Mouse (Mus musculus): Measurements from ENCODE around the gene Omt2b. TPM values are rescaled to one million over a fixed set of nuclear protein-coding genes. Genes with fewer than 3 reads are reported as not detected.
"Not testable (repeated sequence)": the region's sequence is repeated elsewhere in the genome, so short reads cannot be mapped to it uniquely, and the experiment has no call there.

Gene Omt2b
- polyA plus RNA-seq (2016; fragmentation: Nextera tagmentation; extraction: Ambion mirVana) = not detected in 2 replicates

DNA sequence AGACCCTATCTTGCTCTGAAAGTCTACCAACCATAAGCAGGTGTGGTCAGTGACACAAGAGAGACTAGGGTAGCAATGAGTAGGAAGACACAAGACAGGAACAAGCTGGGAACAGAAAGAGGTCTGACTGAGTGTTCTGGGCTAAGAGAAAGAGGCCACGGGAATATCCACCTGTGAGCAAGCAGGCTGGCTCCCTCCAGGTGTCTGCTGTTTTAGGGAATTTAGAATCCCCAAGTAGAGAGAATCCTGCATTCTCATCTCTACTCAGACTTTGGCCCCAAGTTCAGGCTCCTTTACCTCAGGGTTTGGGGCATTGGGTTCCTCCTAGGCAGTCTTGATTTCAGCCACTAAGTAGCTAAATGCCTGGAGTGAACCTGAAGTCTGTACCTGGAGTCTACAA lies at the start of gene Omt2b:
Gene Omt2b, plus strand, starts transcription at position 301 of the 400 bp plus-strand sequence.
- DNase-seq (ENCODE audit: extremely low spot score, low spot score) = not testable (repeated sequence)

DNA sequence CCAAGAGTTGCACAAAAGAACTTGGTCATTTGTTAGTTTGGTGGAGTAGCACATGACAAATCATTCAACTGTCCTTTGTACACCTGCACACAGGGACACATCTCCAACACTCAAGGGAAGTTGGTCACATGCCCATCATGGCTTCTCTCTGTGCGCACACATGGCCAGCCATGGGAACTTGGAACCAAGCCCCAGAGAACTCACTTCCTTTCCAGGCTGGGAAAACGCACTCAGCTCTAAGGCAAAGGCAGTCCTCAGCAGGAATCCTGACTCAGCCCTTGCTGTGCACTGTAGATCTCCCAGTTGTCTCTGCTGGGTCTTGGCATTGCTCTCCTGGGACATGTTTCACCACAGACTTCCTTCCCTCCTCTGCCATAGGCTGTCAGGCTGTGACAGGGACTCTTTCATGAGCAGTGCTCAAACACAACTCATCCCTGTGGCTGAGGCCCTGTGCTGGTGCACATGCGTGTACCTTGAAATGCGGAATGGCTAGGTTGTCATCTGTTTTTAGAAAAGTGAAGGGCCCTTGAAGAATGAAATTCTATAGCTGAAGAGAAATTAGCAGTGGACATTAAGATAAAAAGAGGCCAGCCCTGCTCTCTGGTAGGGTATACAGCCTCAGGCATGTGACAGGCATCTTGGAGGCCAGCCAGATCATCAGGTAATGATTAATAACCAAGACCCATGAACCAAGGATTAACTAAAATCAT lies 45.2 kb upstream of the Omt2b start:
- not testable (repeated sequence) for DNase-seq (ENCODE audit: extremely low spot score, low spot score); H3K4me1 ChIP-seq; H3K36me3 ChIP-seq (replicated peaks); H3K9me3 ChIP-seq; H3K4me3 ChIP-seq; H3K27me3 ChIP-seq (ENCODE audit: poor library complexity, severe bottlenecking); H3K27ac ChIP-seq
- WGBS = 91% methylated on average over 4 of the region's 4 CpGs

More for the DNA sequence above, at the start of gene Omt2b:
- H3K36me3 ChIP-seq (replicated peaks); H3K4me1 ChIP-seq; H3K27ac ChIP-seq; H3K27me3 ChIP-seq (ENCODE audit: poor library complexity, severe bottlenecking); H3K9me3 ChIP-seq; H3K4me3 ChIP-seq: not testable (repeated sequence)
- 71% methylated on average over 1 of the region's 1 CpGs for WGBS

DNA sequence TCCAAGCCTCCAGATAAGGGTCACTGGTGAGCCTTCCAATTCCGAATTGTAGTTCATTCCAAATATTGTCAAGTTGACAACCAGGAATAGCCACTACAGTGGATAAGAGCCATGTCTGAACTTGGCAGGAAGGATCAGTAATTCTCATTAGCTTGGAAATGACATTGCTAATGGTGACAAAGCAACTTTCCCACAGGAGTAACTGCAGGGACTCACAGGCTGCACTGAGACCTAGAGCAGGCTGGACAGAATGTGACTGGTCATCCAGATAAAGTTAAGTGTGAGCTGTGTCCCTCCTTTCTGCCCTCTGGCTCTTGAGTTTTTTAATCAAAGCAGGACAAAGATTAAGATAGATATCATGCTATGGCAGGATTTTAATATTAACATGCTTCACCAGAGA lies 38.3 kb upstream of the Omt2b start:
- not testable (repeated sequence) for H3K9me3 ChIP-seq; H3K36me3 ChIP-seq (replicated peaks); H3K27me3 ChIP-seq (ENCODE audit: poor library complexity, severe bottlenecking); DNase-seq (ENCODE audit: extremely low spot score, low spot score); H3K4me1 ChIP-seq; H3K27ac ChIP-seq; H3K4me3 ChIP-seq
- 91% methylated on average over 1 of the region's 1 CpGs for WGBS

DNA sequence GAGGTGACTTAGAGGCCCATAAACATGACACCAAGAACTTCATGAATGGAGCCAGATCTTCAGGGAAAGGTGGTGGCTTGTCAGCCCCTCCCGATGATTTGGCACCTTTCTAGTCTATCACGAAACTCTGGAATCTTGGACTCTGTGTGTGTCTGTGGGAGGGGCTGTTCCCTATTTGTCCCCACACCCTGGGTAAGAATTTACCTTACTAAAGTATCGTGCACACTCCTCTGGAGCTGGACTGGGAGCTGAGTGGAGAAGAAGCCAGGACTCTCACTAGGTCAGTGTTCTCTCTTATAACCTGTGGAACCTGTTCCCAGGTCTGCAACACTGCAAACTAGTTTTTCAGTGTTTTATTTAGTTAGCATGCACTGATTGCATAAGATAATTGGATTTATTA lies 37.7 kb upstream of the Omt2b start, which contains the start of gene Gm10639:
Gene Gm10639, plus strand, starts transcription at position 201 of the 400 bp plus-strand sequence.
- 79% methylated on average over 3 of the region's 3 CpGs for WGBS
- not testable (repeated sequence) for H3K27me3 ChIP-seq (ENCODE audit: poor library complexity, severe bottlenecking); H3K36me3 ChIP-seq (replicated peaks); H3K4me1 ChIP-seq; H3K9me3 ChIP-seq; H3K27ac ChIP-seq; H3K4me3 ChIP-seq; DNase-seq (ENCODE audit: extremely low spot score, low spot score)

DNA sequence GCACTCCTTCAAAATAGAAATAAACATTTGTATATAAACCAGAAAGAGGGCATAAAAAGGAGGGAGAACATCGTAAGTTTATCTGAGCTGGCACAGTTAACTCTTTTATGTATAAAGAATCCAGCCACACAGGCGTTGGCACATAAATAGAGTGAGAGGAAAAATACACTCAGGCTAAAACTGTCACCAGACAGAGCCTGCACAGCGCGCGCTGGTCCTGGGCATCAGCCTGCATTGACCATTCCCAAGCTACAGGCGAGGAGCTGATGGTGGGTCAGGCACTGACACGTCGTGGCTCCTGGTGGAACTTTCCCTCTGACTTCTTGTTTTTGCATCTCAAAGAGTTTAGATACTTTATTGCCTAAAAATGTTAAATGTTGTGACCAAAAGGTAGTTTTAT lies 34.9 kb upstream of the Omt2b start:
- not testable (repeated sequence) for H3K4me3 ChIP-seq; DNase-seq (ENCODE audit: extremely low spot score, low spot score); H3K4me1 ChIP-seq; H3K27me3 ChIP-seq (ENCODE audit: poor library complexity, severe bottlenecking); H3K9me3 ChIP-seq; H3K36me3 ChIP-seq (replicated peaks); H3K27ac ChIP-seq
- WGBS = 90% methylated on average over 8 of the region's 8 CpGs

DNA sequence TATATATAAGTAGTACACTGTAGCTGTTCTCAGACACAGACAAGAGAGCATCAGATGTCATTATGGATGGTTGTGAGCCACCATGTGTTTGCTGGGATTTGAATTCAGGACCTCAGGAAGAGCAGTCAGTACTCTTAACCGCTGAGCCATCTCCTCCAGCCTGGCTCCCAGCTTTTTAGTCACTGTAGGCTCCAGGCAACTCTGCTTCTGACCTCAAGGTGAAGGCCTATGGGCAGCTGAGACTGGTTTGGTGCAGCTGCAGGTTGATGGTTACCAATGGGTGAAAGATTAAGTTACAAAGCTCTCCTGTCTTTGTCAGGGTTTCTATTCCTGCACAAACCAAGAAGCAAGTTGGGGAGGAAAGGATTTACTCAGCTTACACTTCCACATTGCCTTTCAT lies 33.7 kb upstream of the Omt2b start:
- H3K27me3 ChIP-seq (ENCODE audit: poor library complexity, severe bottlenecking); DNase-seq (ENCODE audit: extremely low spot score, low spot score); H3K4me3 ChIP-seq; H3K9me3 ChIP-seq; H3K27ac ChIP-seq; H3K4me1 ChIP-seq; H3K36me3 ChIP-seq (replicated peaks): not testable (repeated sequence)
- WGBS = 83% methylated on average over 1 of the region's 1 CpGs

DNA sequence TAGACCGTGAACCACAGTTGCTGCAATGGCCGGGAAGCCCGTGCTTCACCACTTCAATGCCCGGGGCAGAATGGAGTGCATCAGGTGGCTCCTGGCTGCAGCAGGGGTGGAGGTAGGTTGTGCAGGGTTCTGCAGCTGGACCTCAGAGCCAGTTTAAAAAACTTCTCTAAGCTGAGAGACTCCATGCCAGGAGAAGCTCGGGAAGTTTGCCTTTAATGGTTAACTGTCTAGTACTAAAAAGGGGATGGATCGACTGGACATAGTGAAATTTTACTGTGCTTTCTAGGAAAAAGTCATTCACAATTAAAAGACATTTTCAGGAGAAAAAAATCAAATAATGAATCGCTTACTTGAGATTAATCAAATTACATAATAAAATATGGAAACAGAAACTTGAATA lies 32.6 kb upstream of the Omt2b start:
- not testable (repeated sequence) for H3K27me3 ChIP-seq (ENCODE audit: poor library complexity, severe bottlenecking); DNase-seq (ENCODE audit: extremely low spot score, low spot score); H3K4me1 ChIP-seq

DNA sequence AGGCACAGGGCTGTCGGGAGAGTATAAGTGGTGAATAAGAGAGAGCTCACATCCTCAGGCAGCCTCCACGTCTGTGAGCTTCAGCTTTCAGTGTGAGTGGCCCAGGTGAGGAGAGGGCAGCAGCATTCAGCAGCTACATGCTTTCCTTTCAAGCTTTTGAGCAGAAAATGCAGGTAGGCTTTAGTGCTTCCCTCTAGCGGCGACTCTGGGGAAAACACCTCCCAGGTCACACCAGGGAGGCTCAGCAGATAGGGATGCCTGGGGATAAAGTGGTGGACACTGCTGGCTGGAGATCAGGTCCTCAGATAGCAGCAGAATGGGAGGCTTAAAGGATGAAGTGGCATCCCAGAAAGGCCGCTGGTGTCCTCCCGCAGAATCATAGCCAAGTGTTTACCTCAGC lies 31.3 kb upstream of the Omt2b start:
- not testable (repeated sequence) for H3K4me1 ChIP-seq

More for the DNA sequence above, 32.6 kb upstream of the Omt2b start:
- not testable (repeated sequence) for H3K4me3 ChIP-seq; H3K27ac ChIP-seq; H3K36me3 ChIP-seq (replicated peaks); H3K9me3 ChIP-seq
- 70% methylated on average over 7 of the region's 7 CpGs for WGBS

DNA sequence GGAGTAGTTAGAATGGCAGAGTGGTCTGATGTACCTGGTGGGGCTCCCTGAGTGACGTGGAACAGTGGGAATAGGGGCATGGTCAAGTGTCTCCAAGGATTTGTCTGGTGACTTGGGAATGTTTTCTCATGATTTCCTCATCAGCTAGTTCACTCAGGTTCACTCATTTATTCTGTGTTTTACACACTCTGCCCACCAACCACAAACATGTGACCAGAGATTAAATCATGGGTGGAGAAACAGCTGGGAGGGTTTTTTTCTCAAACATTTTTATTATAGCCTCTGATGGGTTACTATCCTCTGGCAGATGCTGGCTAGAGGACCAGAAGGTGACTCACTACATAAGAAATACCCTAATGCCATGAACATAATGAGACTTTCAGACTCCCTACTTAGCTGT lies 29.2 kb upstream of the Omt2b start:
- Histone ChIP-seq H3K36me3 (replicated peaks) (no peaks in the 10 kb centered on the region), H3K27me3 (ENCODE audit: poor library complexity, severe bottlenecking) (no peaks in the 10 kb centered on the region), H3K4me3 (no peak overlapping the region), H3K27ac (no peak overlapping the region), H3K4me1 (no peaks in the 10 kb centered on the region), H3K9me3 (no peaks in the 10 kb centered on the region)
- 84% methylated on average over 1 of the region's 1 CpGs for WGBS
- DNase-seq (ENCODE audit: extremely low spot score, low spot score) = no peak

More for the DNA sequence above, 31.3 kb upstream of the Omt2b start:
- H3K27me3 ChIP-seq (ENCODE audit: poor library complexity, severe bottlenecking); H3K36me3 ChIP-seq (replicated peaks); H3K27ac ChIP-seq; H3K9me3 ChIP-seq; H3K4me3 ChIP-seq: not testable (repeated sequence)
- WGBS = 17% methylated on average over 6 of the region's 6 CpGs
- peak; percentile 56 for DNase-seq (ENCODE audit: extremely low spot score, low spot score)

DNA sequence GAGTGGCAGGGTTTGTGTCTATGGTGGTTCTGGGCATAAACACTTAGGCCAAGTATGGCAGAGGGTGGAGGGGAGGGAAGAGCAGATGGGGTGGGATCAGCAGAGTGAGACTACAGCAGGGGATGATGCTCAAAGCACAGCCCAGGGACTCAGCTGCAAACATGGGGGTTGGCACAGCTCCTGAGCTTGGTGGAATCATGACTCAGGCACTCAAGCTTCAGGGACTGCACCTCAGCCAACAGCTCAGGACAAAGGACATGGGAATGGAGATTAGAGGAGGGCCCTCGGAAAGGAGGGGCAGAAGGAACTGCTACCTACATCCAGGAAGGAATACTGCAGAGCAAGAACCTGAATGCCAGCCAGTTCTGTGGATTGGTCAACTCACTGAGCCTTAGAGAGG lies 28.2 kb upstream of the Omt2b start:
- H3K9me3 ChIP-seq; DNase-seq (ENCODE audit: extremely low spot score, low spot score); H3K27ac ChIP-seq; H3K4me1 ChIP-seq; H3K4me3 ChIP-seq; H3K27me3 ChIP-seq (ENCODE audit: poor library complexity, severe bottlenecking); H3K36me3 ChIP-seq (replicated peaks): not testable (repeated sequence)
- 78% methylated on average over 1 of the region's 1 CpGs for WGBS

DNA sequence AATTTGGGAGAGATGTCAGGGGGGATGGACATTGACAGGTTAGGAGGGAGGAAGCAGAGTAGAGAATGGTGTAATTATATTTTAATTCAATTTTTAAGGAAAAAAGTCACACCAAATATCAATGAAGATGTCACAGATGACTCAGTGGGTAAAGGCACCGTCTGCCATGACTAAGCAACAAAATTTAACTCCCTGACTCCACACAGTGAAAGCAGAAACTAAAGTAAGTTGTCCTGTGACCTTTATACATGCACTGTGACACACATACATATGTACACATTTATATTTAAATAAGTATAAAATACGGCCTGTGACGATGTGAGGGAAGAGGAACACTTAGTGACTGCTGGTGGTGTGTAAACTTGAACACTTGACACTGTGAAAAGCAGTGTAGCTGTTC lies 19.3 kb upstream of the Omt2b start:
- not testable (repeated sequence) for H3K9me3 ChIP-seq; H3K4me3 ChIP-seq; H3K27me3 ChIP-seq (ENCODE audit: poor library complexity, severe bottlenecking); H3K36me3 ChIP-seq (replicated peaks); H3K4me1 ChIP-seq; H3K27ac ChIP-seq; DNase-seq (ENCODE audit: extremely low spot score, low spot score)
- 88% methylated on average over 3 of the region's 3 CpGs for WGBS

DNA sequence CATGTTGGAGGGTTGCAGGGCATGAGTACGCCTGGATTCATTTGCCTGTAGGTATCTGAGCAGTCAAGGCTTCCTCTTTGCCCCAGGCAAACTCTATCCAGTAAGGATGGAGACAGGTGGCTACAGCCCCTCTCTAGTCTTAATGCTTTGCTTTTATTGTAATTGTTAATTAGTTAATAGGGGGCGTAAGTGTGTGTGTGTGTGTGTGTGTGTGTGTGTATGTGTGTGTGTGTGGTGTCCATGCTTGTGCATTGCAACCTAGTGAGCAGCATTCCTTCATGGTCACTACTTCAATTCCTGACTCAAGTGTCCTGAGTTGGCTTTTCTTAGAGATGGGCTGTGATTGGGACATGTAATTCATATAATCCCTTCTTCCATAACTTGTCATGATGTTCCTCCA lies 12.7 kb upstream of the Omt2b start, which contains the start of gene Omt2a:
Gene Omt2a, minus strand, starts transcription at position 101 of the 400 bp plus-strand sequence.
- Histone ChIP-seq H3K4me3 (no peak within 1 kb of the TSS), H3K27ac (no peak within 1 kb of the TSS), H3K4me1 (no peaks in the 10 kb centered on the region), H3K27me3 (ENCODE audit: poor library complexity, severe bottlenecking) (no peaks in the 10 kb centered on the region), H3K36me3 (replicated peaks) (no peaks in the 10 kb centered on the region), H3K9me3 (no peaks in the 10 kb centered on the region)
- DNase-seq (ENCODE audit: extremely low spot score, low spot score) = no peak
- WGBS = 86% methylated on average over 2 of the region's 2 CpGs

DNA sequence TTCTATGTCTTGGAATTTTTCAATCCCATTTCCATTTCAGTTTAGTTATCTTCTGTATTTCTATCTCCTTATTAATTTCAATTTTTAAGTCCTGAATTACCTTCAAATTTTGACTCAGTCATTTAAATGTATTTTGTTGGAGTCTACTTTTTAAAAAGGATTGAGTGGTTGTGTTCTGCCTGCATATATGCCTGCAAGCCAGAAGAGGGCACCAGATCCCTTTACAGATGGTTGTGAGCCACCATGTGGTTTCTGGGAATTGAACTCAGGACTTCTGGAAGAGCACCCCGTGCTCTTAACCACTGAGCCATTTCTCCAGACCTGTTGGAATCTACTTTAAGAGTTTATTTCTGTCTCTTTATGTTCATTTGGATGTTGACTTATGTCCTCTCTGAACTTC lies 7.9 kb upstream of the Omt2b start:
- 35% methylated on average over 1 of the region's 1 CpGs for WGBS
- Histone ChIP-seq H3K4me3 (no peak overlapping the region), H3K27ac (no peak overlapping the region), H3K27me3 (ENCODE audit: poor library complexity, severe bottlenecking) (no peaks in the 10 kb centered on the region), H3K9me3 (no peaks in the 10 kb centered on the region), H3K36me3 (replicated peaks) (no peaks in the 10 kb centered on the region), H3K4me1 (no peaks in the 10 kb centered on the region)
- DNase-seq (ENCODE audit: extremely low spot score, low spot score) = no peak

DNA sequence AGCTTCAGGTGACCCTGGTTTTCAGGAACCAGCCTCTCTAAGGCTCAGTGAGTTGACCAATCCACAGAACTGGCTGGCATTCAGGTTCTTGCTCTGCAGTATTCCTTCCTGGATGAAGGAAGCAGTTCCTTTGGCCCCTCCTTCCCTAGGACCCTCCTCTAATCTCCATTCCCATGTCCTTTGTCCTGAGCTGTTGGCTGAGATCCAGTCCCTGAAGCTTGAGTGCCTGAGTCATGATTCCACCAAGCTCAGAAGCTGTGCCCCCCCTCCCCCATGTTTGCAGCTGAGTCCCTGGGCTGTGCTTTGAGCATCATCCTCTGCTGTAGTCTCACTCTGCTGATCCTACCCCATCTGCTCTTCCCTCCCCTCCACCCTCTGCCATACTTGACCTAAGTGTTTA lies 9.7 kb downstream of the Omt2b start:
- H3K4me3 ChIP-seq; H3K36me3 ChIP-seq (replicated peaks); H3K4me1 ChIP-seq; H3K9me3 ChIP-seq; H3K27ac ChIP-seq; H3K27me3 ChIP-seq (ENCODE audit: poor library complexity, severe bottlenecking); DNase-seq (ENCODE audit: extremely low spot score, low spot score): not testable (repeated sequence)

Data from forebrain, embryonic 10.5 days (tissue).